Comparison of ENCODE assay signal across 14 mouse cellular contexts in the genomic region with DNA sequence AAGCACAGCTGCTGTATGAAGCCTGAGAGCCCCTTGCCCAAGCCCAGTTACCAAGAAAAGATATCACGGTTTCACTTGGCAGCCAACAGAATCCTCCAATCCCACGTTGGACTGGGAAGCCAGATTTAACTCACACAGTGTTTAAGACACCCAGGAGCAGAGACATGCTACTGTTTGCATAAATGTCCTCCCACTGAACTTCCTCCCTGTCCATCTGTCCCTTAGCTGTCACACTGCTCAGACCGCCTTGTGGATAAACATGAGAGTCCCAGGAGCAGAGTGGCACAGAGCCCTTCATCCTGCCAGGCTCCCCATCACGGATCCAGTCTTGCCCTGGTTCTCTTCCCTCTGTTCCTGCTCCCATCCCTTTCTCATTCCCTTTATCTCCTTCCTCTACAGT.
A peak's percentile ranks its signal among the peaks of the same experiment; 100 is the strongest.
DNase-seq lines count a peak whose midpoint lies in the region; ATAC-seq and TF ChIP-seq lines count a peak whose summit lies in the region.
"Had no signal": no experiment of that assay in that cellular context is flagged by ENCODE, and none has a peak within 500 bp of the region (broad histone marks: within the 10 kb centered on the region; RNA-seq: fewer than 3 reads in every experiment).

No protein-coding gene starts in this region.

- ATAC-seq in forebrain, postnatal 0 days = 0 out of 2 replicates have a peak, but pooled peaks have one; percentile 18
- ATAC-seq in forebrain, embryonic 15.5 days (replicated peaks) = no peak
- no peak for ATAC-seq in hindbrain, embryonic 15.5 days (ENCODE audit: low FRiP score, low read depth)
- ATAC-seq in hindbrain, embryonic 11.5 days (ENCODE audit: low FRiP score) = no peak
- ATAC-seq: forebrain, embryonic 14.5 days had no signal

- H3K4me3 ChIP-seq in forebrain, postnatal 0 days (ENCODE audit: low read depth, low read length) = no peak overlapping the region
- H3K4me3 ChIP-seq in forebrain, embryonic 15.5 days = no peak overlapping the region
- no peak overlapping the region for H3K4me3 ChIP-seq in hindbrain, embryonic 15.5 days
- H3K4me3 ChIP-seq in hindbrain, embryonic 11.5 days (ENCODE audit: low read depth, low read length) = no peak overlapping the region
- H3K4me3 ChIP-seq: liver, embryonic 15.5 days had no signal

- H3K4me2 ChIP-seq in forebrain, postnatal 0 days (ENCODE audit: low read depth) = no peak overlapping the region
- H3K4me2 ChIP-seq in forebrain, embryonic 15.5 days (replicated peaks) = no peak overlapping the region
- no peak overlapping the region for H3K4me2 ChIP-seq in hindbrain, embryonic 15.5 days
- H3K4me2 ChIP-seq in hindbrain, embryonic 11.5 days (replicated peaks; ENCODE audit: low read depth, low read length) = no peak overlapping the region
- H3K4me2 ChIP-seq: liver, embryonic 15.5 days had no signal

- no peaks in the 10 kb centered on the region for H3K36me3 ChIP-seq in forebrain, postnatal 0 days (ENCODE audit: insufficient read depth)
- no peaks in the 10 kb centered on the region for H3K36me3 ChIP-seq in forebrain, embryonic 15.5 days
- H3K36me3 ChIP-seq in hindbrain, embryonic 15.5 days = no peaks in the 10 kb centered on the region
- H3K36me3 ChIP-seq in hindbrain, embryonic 11.5 days (ENCODE audit: control insufficient read depth, insufficient read depth, low read length) = no peaks in the 10 kb centered on the region
- H3K36me3 ChIP-seq: liver, embryonic 15.5 days had no signal

- 40% methylated on average over 4 of the region's 4 CpGs for WGBS in forebrain, postnatal 0 days
- 60% methylated on average over 4 of the region's 4 CpGs for WGBS in forebrain, embryonic 15.5 days
- WGBS in hindbrain, embryonic 15.5 days = 52% methylated on average over 4 of the region's 4 CpGs
- WGBS in hindbrain, embryonic 11.5 days = 72% methylated on average over 4 of the region's 4 CpGs

- no peak overlapping the region for H3K27ac ChIP-seq in forebrain, postnatal 0 days (ENCODE audit: low read depth, low read length)
- H3K27ac ChIP-seq in forebrain, embryonic 15.5 days (replicated peaks) = no peak overlapping the region
- H3K27ac ChIP-seq in hindbrain, embryonic 15.5 days (replicated peaks) = peak overlapping the region; percentile 35; the same call in 1 of the 2 replicates
- H3K27ac ChIP-seq in hindbrain, embryonic 11.5 days (ENCODE audit: low read depth, low read length) = no peak overlapping the region
- H3K27ac ChIP-seq: liver, embryonic 15.5 days; stomach, postnatal 0 days had no signal

- TF ChIP-seq CTCF in forebrain, postnatal 0 days (IDR thresholded peaks at IDR 0.05; ENCODE audit: low read depth) = no peak

- H3K9ac ChIP-seq in forebrain, postnatal 0 days = no peak overlapping the region
- no peak overlapping the region for H3K9ac ChIP-seq in forebrain, embryonic 15.5 days (replicated peaks)
- no peak overlapping the region for H3K9ac ChIP-seq in hindbrain, embryonic 15.5 days
- H3K9ac ChIP-seq in hindbrain, embryonic 11.5 days (ENCODE audit: low read depth, low read length) = no peak overlapping the region
- H3K9ac ChIP-seq: liver, embryonic 15.5 days had no signal

- H3K9me3 ChIP-seq in forebrain, postnatal 0 days (ENCODE audit: low read length) = no peaks in the 10 kb centered on the region
- H3K9me3 ChIP-seq in forebrain, embryonic 15.5 days = no peaks in the 10 kb centered on the region
- H3K9me3 ChIP-seq in hindbrain, embryonic 15.5 days = no peaks in the 10 kb centered on the region
- no peaks in the 10 kb centered on the region for H3K9me3 ChIP-seq in hindbrain, embryonic 11.5 days (ENCODE audit: control insufficient read depth, low read length)
- H3K9me3 ChIP-seq: liver, embryonic 15.5 days had no signal

- peaks cover 9% of the 10 kb centered on the region; the same call in 1 of the 2 replicates for H3K4me1 ChIP-seq in forebrain, postnatal 0 days (ENCODE audit: insufficient read depth)
- H3K4me1 ChIP-seq in forebrain, embryonic 15.5 days = peaks cover 13% of the 10 kb centered on the region; the same call in 1 of the 2 replicates
- H3K4me1 ChIP-seq in hindbrain, embryonic 15.5 days (replicated peaks) = peaks cover 21% of the 10 kb centered on the region
- H3K4me1 ChIP-seq in hindbrain, embryonic 11.5 days (replicated peaks; ENCODE audit: control insufficient read depth, insufficient read depth, low read length) = no peaks in the 10 kb centered on the region
- H3K4me1 ChIP-seq: liver, embryonic 15.5 days had no signal

- no peak for DNase-seq in forebrain, postnatal 0 days
- no peak for DNase-seq in hindbrain, embryonic 11.5 days (ENCODE audit: low spot score)
- DNase-seq in right cerebral cortex, adult 2 months (ENCODE audit: low spot score in 2 of 2) = peak; percentile 56 to 70
- no peak for DNase-seq in right cerebral cortex, postnatal 4 days
- no peak for DNase-seq in embryo, embryonic 9.5 days (ENCODE audit: extremely low spot score)
- DNase-seq in natural killer cell, adult 2 months (ENCODE audit: low spot score in 2 of 2) = no peak
- DNase-seq: cerebellum, adult 11 months; kidney, adult 11 months; thymus, postnatal 36 days had no signal

- H3K27me3 ChIP-seq in forebrain, postnatal 0 days (ENCODE audit: insufficient read depth, low read length) = no peaks in the 10 kb centered on the region
- H3K27me3 ChIP-seq in forebrain, embryonic 15.5 days = no peaks in the 10 kb centered on the region
- no peaks in the 10 kb centered on the region for H3K27me3 ChIP-seq in hindbrain, embryonic 15.5 days
- no peaks in the 10 kb centered on the region for H3K27me3 ChIP-seq in hindbrain, embryonic 11.5 days (ENCODE audit: control insufficient read depth, insufficient read depth, low read length)
- H3K27me3 ChIP-seq: liver, embryonic 15.5 days had no signal

Comparison
In these comparisons a context has a peak if more than half of its experiments do, and no peak if none do; other contexts are left out.
1. DNase-seq: peak in right cerebral cortex, adult 2 months (2 of 2); none in forebrain, postnatal 0 days (single experiment), hindbrain, embryonic 11.5 days (single experiment), right cerebral cortex, postnatal 4 days (single experiment), embryo, embryonic 9.5 days (single experiment) and natural killer cell, adult 2 months (0 of 2).